Mouse (Mus musculus) heart, postnatal 0 days (tissue): ENCODE measurements around the gene Mllt1.

Experiments used
- CTCF ChIP-seq: IDR thresholded peaks from 2 replicates; pipeline ENCODE4 v1.5.1; 2016; ENCODE audit warnings: antibody characterized with exemption, control low read depth, low read depth
- EP300 ChIP-seq: IDR thresholded peaks from 2 replicates; pipeline ENCODE4 v1.6.1; 2016; ENCODE audit warnings: antibody characterized with exemption, low read depth

DNA sequence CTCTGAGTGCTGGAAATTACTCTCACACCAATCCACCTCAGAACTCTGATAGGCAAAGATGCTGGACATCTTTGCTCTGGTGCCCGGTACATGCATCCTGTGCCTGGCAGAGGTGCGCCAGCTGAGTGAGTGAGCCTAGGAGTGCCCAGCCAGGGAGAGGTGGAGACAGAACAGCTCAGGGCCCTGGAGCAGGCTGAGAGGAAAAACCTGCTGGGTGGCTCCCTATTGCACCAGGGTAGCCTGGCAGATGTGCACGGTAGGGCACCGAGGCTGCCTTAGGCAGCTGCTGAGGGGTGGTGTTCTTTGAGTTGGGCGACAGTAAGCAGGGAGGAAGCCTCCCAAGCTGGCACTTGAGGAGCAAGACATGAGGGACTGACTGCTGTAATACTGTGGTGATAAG, 46.8 kb upstream of the Mllt1 start, which contains the start of gene Acer1:
- no peak for TF ChIP-seq CTCF
- TF ChIP-seq EP300: no peak
